Mouse (Mus musculus) mature B cell (primary cell): ENCODE data around the gene Atg16l1.

ENCODE experiments used
- in situ Hi-C: fragments of 300-500 bp; cut with MboI; formaldehyde crosslinking; loops from 2 replicates; pipeline ENCODE4 v1.14.3; 2019

Gene Atg16l1

DNA sequence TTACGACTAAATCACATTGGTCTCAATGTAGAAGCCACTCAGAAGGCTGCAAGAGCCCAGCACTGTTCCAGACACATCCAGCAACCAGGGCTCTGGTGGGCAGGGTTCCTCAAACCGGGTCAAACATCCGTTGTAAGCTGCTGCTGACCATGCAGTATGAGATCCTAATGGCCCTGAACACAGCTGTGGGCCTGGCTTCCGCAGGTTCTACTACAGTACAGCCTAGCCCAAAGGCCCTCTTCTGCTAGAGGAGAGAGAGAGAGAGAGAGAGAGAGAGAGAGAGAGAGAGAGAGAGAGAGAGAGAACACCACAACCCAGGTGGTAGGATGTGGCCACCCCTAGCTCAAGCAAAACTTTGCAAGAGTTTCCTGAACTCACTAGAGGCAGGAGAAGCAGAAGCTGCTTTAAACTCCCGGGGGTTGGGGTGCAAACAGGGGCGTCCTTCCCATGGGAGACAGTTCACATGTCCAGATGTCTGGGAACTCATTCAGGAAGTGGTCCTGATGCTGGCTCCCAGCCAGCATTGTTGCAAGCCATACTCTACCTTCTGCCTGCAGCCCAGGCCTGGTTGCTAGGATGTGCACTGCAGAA lies 74.0 kb downstream of the Atg16l1 start:
- in situ Hi-C loops, result no loop called here

DNA sequence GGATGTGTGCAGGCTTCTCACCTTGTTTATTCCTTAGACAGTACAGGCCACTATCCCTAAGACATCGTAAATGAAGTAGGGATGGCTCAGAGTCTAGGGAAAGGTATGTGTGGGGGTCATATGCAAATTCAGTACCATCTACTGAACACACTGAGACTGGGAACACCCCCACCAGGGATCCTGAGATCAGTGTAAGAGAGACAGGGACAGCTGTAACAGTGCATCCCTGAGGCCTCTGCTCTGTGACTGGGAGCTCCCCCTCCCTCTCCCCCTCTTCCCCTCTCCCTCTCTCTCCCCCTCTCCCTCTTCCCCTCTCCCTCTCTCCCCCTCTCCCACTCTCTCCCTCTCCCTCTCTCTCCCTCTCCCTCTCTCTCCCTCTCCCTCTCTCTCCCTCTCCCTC lies 80.8 kb downstream of the Atg16l1 start:
- in situ Hi-C loops, result no loop called here

GRCm38 (mm10) chr1:87837018-87837417 lies 81.3 kb downstream of the Atg16l1 start:
- in situ Hi-C loops, result no loop called here

- in situ Hi-C loops, result no loop called here
Measured at GRCm38 (mm10) chr1:87840411-87841208, 84.9 kb downstream of the Atg16l1 start.
